Mouse (Mus musculus) lung, postnatal 0 days (tissue): ENCODE measurements around the gene Lypd6.

ENCODE experiments used
- CTCF ChIP-seq: IDR thresholded peaks from 2 replicates; pipeline ENCODE4 v1.5.1; 2016; ENCODE audit warnings: antibody characterized with exemption, mild to moderate bottlenecking
- EP300 ChIP-seq: IDR thresholded peaks from 2 replicates; pipeline ENCODE4 v1.6.1; 2016; ENCODE audit warnings: antibody characterized with exemption, mild to moderate bottlenecking, control low read depth

DNA sequence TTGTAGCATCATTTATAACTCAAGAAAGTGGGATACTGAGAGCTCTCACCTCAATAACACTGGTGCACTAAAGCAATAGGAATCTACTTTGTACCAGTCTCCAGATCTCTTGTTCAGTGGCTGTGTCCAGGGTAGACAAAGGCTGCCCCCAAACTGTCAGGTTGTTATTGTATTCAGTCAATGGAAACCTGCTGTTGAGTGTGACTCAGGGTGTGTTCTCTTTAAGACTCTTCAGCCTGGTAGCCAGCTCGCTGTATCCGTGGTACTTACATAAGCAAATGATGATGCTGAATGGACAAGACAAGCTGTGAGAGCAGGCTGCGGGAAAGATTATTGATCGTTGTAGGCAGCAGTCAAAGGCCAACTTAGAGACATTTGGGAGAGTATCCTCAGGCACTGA lies 131.6 kb downstream of the Lypd6 start:
- TF ChIP-seq CTCF (no peak), EP300 (no peak)
